In genomic region chr5:149659414-149659780, GRCm38 (mm10) we compare ENCODE assay signal across 17 mouse cellular contexts.
"Had no signal": no experiment of that assay in that cellular context is flagged by ENCODE, and none has a peak within 500 bp of the region (broad histone marks: within the 10 kb centered on the region; RNA-seq: fewer than 3 reads in every experiment).

No protein-coding gene starts in this region.

- H3K4me2 ChIP-seq: kidney, embryonic 15.5 days; limb, embryonic 12.5 days; limb, embryonic 15.5 days; liver, embryonic 11.5 days; liver, embryonic 15.5 days; lung, embryonic 15.5 days; midbrain, embryonic 15.5 days had no signal

- ATAC-seq: intestine, postnatal 0 days; midbrain, embryonic 15.5 days had no signal

- H3K27ac ChIP-seq: kidney, embryonic 15.5 days; limb, embryonic 12.5 days; limb, embryonic 15.5 days; liver, embryonic 15.5 days; lung, embryonic 15.5 days; midbrain, embryonic 15.5 days had no signal

- DNase-seq: kidney, adult 2 months; kidney, postnatal 10 days; kidney, postnatal 36 days; left cerebral cortex, postnatal 4 days; lung, adult 18-20 months; lung, postnatal 10 days; lung, postnatal 36 days; thymus, adult 18-20 months; thymus, postnatal 36 days had no signal

- H3K9ac ChIP-seq: kidney, embryonic 15.5 days; limb, embryonic 12.5 days; limb, embryonic 15.5 days; liver, embryonic 15.5 days; lung, embryonic 15.5 days; midbrain, embryonic 15.5 days had no signal

- H3K4me1 ChIP-seq: kidney, embryonic 15.5 days; limb, embryonic 12.5 days; limb, embryonic 15.5 days; liver, embryonic 15.5 days; lung, embryonic 15.5 days had no signal

- H3K4me3 ChIP-seq: kidney, embryonic 15.5 days; limb, embryonic 12.5 days; limb, embryonic 15.5 days; liver, embryonic 15.5 days; lung, embryonic 15.5 days; midbrain, embryonic 15.5 days had no signal

- H3K9me3 ChIP-seq: kidney, embryonic 15.5 days; limb, embryonic 15.5 days; liver, embryonic 15.5 days; lung, embryonic 15.5 days; midbrain, embryonic 15.5 days had no signal

- H3K27me3 ChIP-seq: kidney, embryonic 15.5 days; limb, embryonic 12.5 days; limb, embryonic 15.5 days; liver, embryonic 15.5 days; lung, embryonic 15.5 days; midbrain, embryonic 15.5 days had no signal

- H3K36me3 ChIP-seq: kidney, embryonic 15.5 days; limb, embryonic 12.5 days; limb, embryonic 15.5 days; liver, embryonic 15.5 days; lung, embryonic 15.5 days; midbrain, embryonic 15.5 days had no signal
